Mouse (Mus musculus): ENCODE measurements around the gene Xpo4.
"Not testable (repeated sequence)": the region's sequence is repeated elsewhere in the genome, so short reads cannot be mapped to it uniquely, and the experiment has no call there.

The Xpo4 gene

GRCm38 (mm10) chr14:57682751-57683150 lies 17.5 kb upstream of the Xpo4 start:
- DNase-seq (ENCODE audit: low spot score), result no peak

- DNase-seq (ENCODE audit: low spot score), result peak; percentile 80
Measured at GRCm38 (mm10) chr14:57679958-57680535, 14.8 kb upstream of the Xpo4 start.

GRCm38 (mm10) chr14:57679523-57679922 lies 14.3 kb upstream of the Xpo4 start:
- no peak for DNase-seq (ENCODE audit: low spot score)

GRCm38 (mm10) chr14:57675481-57675880 lies 10.3 kb upstream of the Xpo4 start:
- DNase-seq (ENCODE audit: low spot score), result no peak

GRCm38 (mm10) chr14:57665628-57665950 lies 359 bp upstream of the Xpo4 start:
- no peak for DNase-seq (ENCODE audit: low spot score)

- no peak for DNase-seq (ENCODE audit: low spot score)
Measured at GRCm38 (mm10) chr14:57664311-57664821, 864 bp downstream of the Xpo4 start.

- no peak for DNase-seq (ENCODE audit: low spot score)
Measured at GRCm38 (mm10) chr14:57663630-57664029, 1.6 kb downstream of the Xpo4 start.

- no peak for DNase-seq (ENCODE audit: low spot score)
Measured at GRCm38 (mm10) chr14:57658301-57658700, 6.9 kb downstream of the Xpo4 start.

GRCm38 (mm10) chr14:57657500-57657899 lies 7.7 kb downstream of the Xpo4 start:
- DNase-seq (ENCODE audit: low spot score), result no peak

GRCm38 (mm10) chr14:57656519-57656918 lies 8.7 kb downstream of the Xpo4 start:
- DNase-seq (ENCODE audit: low spot score), result not testable (repeated sequence)

GRCm38 (mm10) chr14:57649501-57649900 lies 15.7 kb downstream of the Xpo4 start:
- DNase-seq (ENCODE audit: low spot score), result no peak

- DNase-seq (ENCODE audit: low spot score), result no peak
Measured at GRCm38 (mm10) chr14:57646155-57646554, 19.1 kb downstream of the Xpo4 start.

- no peak for DNase-seq (ENCODE audit: low spot score)
Measured at GRCm38 (mm10) chr14:57639153-57639552, 26.1 kb downstream of the Xpo4 start.

- no peak for DNase-seq (ENCODE audit: low spot score)
Measured at GRCm38 (mm10) chr14:57634141-57634540, 31.1 kb downstream of the Xpo4 start.

- no peak for DNase-seq (ENCODE audit: low spot score)
Measured at GRCm38 (mm10) chr14:57629595-57629994, 35.6 kb downstream of the Xpo4 start.

- no peak for DNase-seq (ENCODE audit: low spot score)
Measured at GRCm38 (mm10) chr14:57622934-57623333, 42.3 kb downstream of the Xpo4 start.

- no peak for DNase-seq (ENCODE audit: low spot score)
Measured at GRCm38 (mm10) chr14:57621699-57622098, 43.5 kb downstream of the Xpo4 start.

- DNase-seq (ENCODE audit: low spot score), result no peak
Measured at GRCm38 (mm10) chr14:57620598-57621236, 44.5 kb downstream of the Xpo4 start.

GRCm38 (mm10) chr14:57619487-57619886 lies 45.7 kb downstream of the Xpo4 start:
- peak; percentile 21 for DNase-seq (ENCODE audit: low spot score)

- DNase-seq (ENCODE audit: low spot score), result no peak
Measured at GRCm38 (mm10) chr14:57617675-57618074, 47.6 kb downstream of the Xpo4 start.

- no peak for DNase-seq (ENCODE audit: low spot score)
Measured at GRCm38 (mm10) chr14:57616339-57616965, 48.8 kb downstream of the Xpo4 start.

GRCm38 (mm10) chr14:57615828-57616227 lies 49.4 kb downstream of the Xpo4 start:
- no peak for DNase-seq (ENCODE audit: low spot score)

- DNase-seq (ENCODE audit: low spot score), result no peak
Measured at GRCm38 (mm10) chr14:57611034-57611433, 54.2 kb downstream of the Xpo4 start.

All from layer of hippocampus, adult 9-10 months (tissue).